Mouse (Mus musculus) brain, embryonic 14.5 days (tissue): ENCODE measurements around the gene Ndufb6. TPM values are rescaled to one million over a fixed set of nuclear protein-coding genes. Genes with fewer than 3 reads are reported as not detected.

Experiments used
- DNase-seq: peaks from one replicate; pipeline ENCODE4 v3.0.0-alpha.2; 2011; ENCODE audit warnings: low read depth
- CTCF ChIP-seq: fragments of 200-500 bp; IDR thresholded peaks from 2 replicates; pipeline ENCODE4 v1.5.1; 2012; ENCODE audit warnings: inconsistent platforms, mild to moderate bottlenecking, moderate library complexity, borderline replicate concordance; ENCODE audit not compliant: insufficient read depth, insufficient read length; ENCODE audit errors: extremely low read depth
- POLR2A ChIP-seq: fragments of 200-500 bp; IDR thresholded peaks from 2 replicates; pipeline ENCODE4 v1.6.1; 2012; ENCODE audit warnings: mild to moderate bottlenecking, inconsistent platforms, borderline replicate concordance; ENCODE audit not compliant: poor library complexity, insufficient read depth, insufficient read length, severe bottlenecking; ENCODE audit errors: extremely low read depth
- polyA plus RNA-seq: library from polyadenylated mRNA; depleted of rRNA; stranded (reverse); fragments of >200 nt; gene quantifications from 2 replicates; pipeline ENCODE4 v1.2.3, GENCODE M21; 2012; rRNA removed

The Ndufb6 gene
- polyA plus RNA-seq, 1 experiment: 116 TPM

DNA sequence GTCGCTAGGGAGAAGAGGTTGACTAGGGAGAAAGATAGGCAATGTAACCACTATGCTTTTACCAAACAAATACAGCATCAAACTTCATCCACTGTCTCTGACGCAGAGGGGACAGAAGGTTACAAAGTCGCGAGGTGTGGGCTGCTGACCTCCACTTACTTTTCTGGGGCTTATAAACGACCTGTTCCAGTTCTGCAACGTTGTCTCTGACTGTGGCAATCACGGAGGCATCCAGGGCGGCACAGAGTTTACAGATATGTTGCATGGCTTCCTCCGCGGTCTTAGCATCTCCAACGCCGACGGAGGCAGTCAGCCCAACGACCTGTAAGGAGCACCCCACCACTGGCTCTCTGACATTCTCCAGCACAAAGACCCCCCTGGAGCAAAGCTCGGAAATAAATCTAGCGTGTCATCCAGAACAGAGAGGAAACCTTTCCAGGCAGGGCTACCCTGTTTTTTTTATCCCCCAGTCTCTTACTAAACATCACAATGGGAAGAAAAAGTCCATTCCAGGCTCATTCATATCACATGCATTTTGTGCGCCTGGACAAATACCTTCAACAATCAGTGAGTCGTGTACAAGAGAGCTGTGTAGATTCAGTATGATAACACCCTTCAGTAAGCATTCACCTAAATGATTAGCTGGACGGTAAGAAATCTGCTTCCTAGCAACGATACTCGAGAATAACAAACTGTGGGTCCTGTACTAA lies 57.2 kb downstream of the Ndufb6 start:
- DNase-seq: no peak
- TF ChIP-seq POLR2A: no peak
- no peak for TF ChIP-seq CTCF

DNA sequence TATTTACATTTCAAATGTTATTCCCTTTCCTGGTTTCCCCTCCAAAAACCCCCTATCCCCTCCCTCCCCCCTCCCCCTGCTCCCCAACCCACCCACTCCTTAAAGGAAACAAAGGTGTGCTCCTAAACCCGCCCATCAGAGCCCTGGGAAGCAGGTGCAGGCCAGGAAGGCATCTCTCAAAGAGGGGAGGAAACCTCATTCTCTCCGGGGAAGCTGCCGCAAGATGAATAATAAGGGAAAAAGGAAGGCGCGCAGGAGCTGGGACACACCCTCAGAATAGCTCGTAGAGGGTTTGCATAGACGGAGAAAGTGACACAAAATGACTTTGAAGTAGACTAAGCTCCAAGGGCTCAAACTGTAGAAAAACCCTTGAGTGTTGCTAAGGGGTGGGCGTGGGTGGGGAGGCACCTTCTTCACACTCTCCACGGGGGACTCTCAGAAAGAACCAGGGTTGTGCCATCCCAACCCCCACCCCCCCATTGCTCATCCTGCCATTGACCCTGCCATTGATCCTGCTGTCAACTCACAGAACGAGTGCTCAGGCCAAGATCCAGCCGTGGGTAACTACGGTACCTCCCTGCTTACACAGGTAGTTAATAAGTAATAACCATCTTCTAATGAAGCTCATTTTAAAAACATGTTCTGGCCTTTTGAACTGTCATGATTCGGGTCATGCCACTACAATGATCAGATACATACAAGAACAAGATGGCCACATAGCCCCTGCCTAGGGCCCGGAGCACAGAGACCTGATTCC lies 58.0 kb downstream of the Ndufb6 start:
- TF ChIP-seq CTCF (no peak), POLR2A (no peak)
- DNase-seq: no peak

Other genes starting within 250 kb of the Ndufb6 start
- 51.0 and 52.3 TPM in 2 replicates for gene Aco1, start 136.3 kb downstream of the Ndufb6 start, polyA plus RNA-seq
- 1.6 and 2.8 TPM in 2 replicates for gene Ddx58, start 39.6 kb downstream of the Ndufb6 start, polyA plus RNA-seq
- 4.4 and 7.6 TPM in 2 replicates for gene Smim27, start 9.8 kb downstream of the Ndufb6 start, polyA plus RNA-seq
- gene Topors, start 9.6 kb downstream of the Ndufb6 start, polyA plus RNA-seq: 11.6 and 17.2 TPM in 2 replicates
- 0.30 and 0.43 TPM in 2 replicates for gene Tmem215, start 192.8 kb upstream of the Ndufb6 start, polyA plus RNA-seq